Mouse (Mus musculus) E14TG2a.4 (cell line): Measurements from ENCODE around the gene Trpv4.

Source experiments
- CTCF ChIP-seq: conservative IDR thresholded peaks from 2 replicates; pipeline ENCODE4 v1.5.1; 2014; ENCODE audit warnings: low read length
- NANOG ChIP-seq: IDR thresholded peaks from 2 replicates; pipeline ENCODE4 v1.6.1; 2014; ENCODE audit warnings: borderline replicate concordance, low read length, mixed read lengths
- POU5F1 ChIP-seq: IDR thresholded peaks from 2 replicates; pipeline ENCODE4 v1.6.1; 2014; ENCODE audit warnings: low read length, borderline replicate concordance

- TF ChIP-seq CTCF (no peak), NANOG (no peak), POU5F1 (no peak)
Measured at GRCm38 (mm10) chr5:114696939-114697338, 38.7 kb upstream of the Trpv4 start.
